Mouse (Mus musculus): ENCODE results near the gene Olfr309. TPM values are rescaled to one million over a fixed set of nuclear protein-coding genes. Genes with fewer than 3 reads are reported as not detected.
"Not testable (repeated sequence)": the region's sequence is repeated elsewhere in the genome, so short reads cannot be mapped to it uniquely, and the experiment has no call there.

Olfr309 gene
- not detected in 2 replicates for polyA plus RNA-seq (2014; fragmentation: Nextera tagmentation; extraction: Ambion mirVana)

- DNase-seq (ENCODE audit: low spot score), result no peak
- no peaks in the 10 kb centered on the region for H3K4me1 ChIP-seq (replicated peaks; ENCODE audit: control insufficient read depth, insufficient read depth, low read length)
- no peaks in the 10 kb centered on the region for H3K27me3 ChIP-seq (ENCODE audit: control insufficient read depth, insufficient read depth, low read length)
- H3K36me3 ChIP-seq (ENCODE audit: control insufficient read depth, insufficient read depth, low read length), result no peaks in the 10 kb centered on the region
- no peak within 1 kb of the TSS for H3K27ac ChIP-seq (ENCODE audit: low read depth, low read length)
- 72% methylated on average over 2 of the region's 2 CpGs for WGBS
- H3K4me3 ChIP-seq (ENCODE audit: low read depth, low read length), result no peak within 1 kb of the TSS
- no peak within 1 kb of the TSS for H3K9ac ChIP-seq (ENCODE audit: low read length)
- ATAC-seq (replicated peaks; ENCODE audit: low FRiP score), result no peak
- no peak within 1 kb of the TSS for H3K4me2 ChIP-seq (ENCODE audit: low read depth, low read length, severe bottlenecking)
- H3K9me3 ChIP-seq (ENCODE audit: control insufficient read depth, low read length), result no peaks in the 10 kb centered on the region
Observed at GRCm38 (mm10) chr7:86313608-86314007, at the start of gene Olfr309. Gene Olfr309 (minus strand): TSS chr7:86313708.

GRCm38 (mm10) chr7:86346296-86346695, 32.8 kb upstream of the Olfr309 start:
- not testable (repeated sequence) for H3K4me2 ChIP-seq (ENCODE audit: low read depth, low read length, severe bottlenecking); H3K9ac ChIP-seq (ENCODE audit: low read length); H3K27me3 ChIP-seq (ENCODE audit: control insufficient read depth, insufficient read depth, low read length); H3K27ac ChIP-seq (ENCODE audit: low read depth, low read length); H3K4me3 ChIP-seq (ENCODE audit: low read depth, low read length); H3K36me3 ChIP-seq (ENCODE audit: control insufficient read depth, insufficient read depth, low read length); ATAC-seq (replicated peaks; ENCODE audit: low FRiP score); H3K9me3 ChIP-seq (ENCODE audit: control insufficient read depth, low read length); DNase-seq (ENCODE audit: low spot score); H3K4me1 ChIP-seq (replicated peaks; ENCODE audit: control insufficient read depth, insufficient read depth, low read length)
- WGBS, result 92% methylated on average over 9 of the region's 9 CpGs

- ATAC-seq (replicated peaks; ENCODE audit: low FRiP score) (no peak), DNase-seq (ENCODE audit: low spot score) (no peak)
- H3K4me3 ChIP-seq (ENCODE audit: low read depth, low read length), result no peak overlapping the region
- no peaks in the 10 kb centered on the region for H3K9me3 ChIP-seq (ENCODE audit: control insufficient read depth, low read length)
- H3K9ac ChIP-seq (ENCODE audit: low read length), result no peak overlapping the region
- no peaks in the 10 kb centered on the region for H3K27me3 ChIP-seq (ENCODE audit: control insufficient read depth, insufficient read depth, low read length)
- H3K36me3 ChIP-seq (ENCODE audit: control insufficient read depth, insufficient read depth, low read length), result no peaks in the 10 kb centered on the region
- WGBS, result 63% methylated on average over 3 of the region's 3 CpGs
- no peak overlapping the region for H3K27ac ChIP-seq (ENCODE audit: low read depth, low read length)
- no peaks in the 10 kb centered on the region for H3K4me1 ChIP-seq (replicated peaks; ENCODE audit: control insufficient read depth, insufficient read depth, low read length)
- H3K4me2 ChIP-seq (ENCODE audit: low read depth, low read length, severe bottlenecking), result no peak overlapping the region
Observed at GRCm38 (mm10) chr7:86344253-86344652, 30.7 kb upstream of the Olfr309 start.

- 81% methylated on average over 14 of the region's 14 CpGs for WGBS
- no peak for DNase-seq (ENCODE audit: low spot score)
- ATAC-seq (replicated peaks; ENCODE audit: low FRiP score), result no peak
- Histone ChIP-seq H3K27me3 (ENCODE audit: control insufficient read depth, insufficient read depth, low read length) (no peaks in the 10 kb centered on the region), H3K9me3 (ENCODE audit: control insufficient read depth, low read length) (no peaks in the 10 kb centered on the region), H3K4me3 (ENCODE audit: low read depth, low read length) (no peak overlapping the region), H3K36me3 (ENCODE audit: control insufficient read depth, insufficient read depth, low read length) (no peaks in the 10 kb centered on the region), H3K4me2 (ENCODE audit: low read depth, low read length, severe bottlenecking) (no peak overlapping the region), H3K9ac (ENCODE audit: low read length) (no peak overlapping the region), H3K4me1 (replicated peaks; ENCODE audit: control insufficient read depth, insufficient read depth, low read length) (no peaks in the 10 kb centered on the region), H3K27ac (ENCODE audit: low read depth, low read length) (no peak overlapping the region)
Observed at GRCm38 (mm10) chr7:86342881-86343565, 29.5 kb upstream of the Olfr309 start.

GRCm38 (mm10) chr7:86337486-86337885, 24.0 kb upstream of the Olfr309 start, which contains the start of gene Olfr307:
Gene Olfr307 (minus strand): TSS chr7:86337586.
- DNase-seq (ENCODE audit: low spot score) (no peak), ATAC-seq (replicated peaks; ENCODE audit: low FRiP score) (no peak)
- Histone ChIP-seq H3K27ac (ENCODE audit: low read depth, low read length) (no peak within 1 kb of the TSS), H3K4me3 (ENCODE audit: low read depth, low read length) (no peak within 1 kb of the TSS), H3K36me3 (ENCODE audit: control insufficient read depth, insufficient read depth, low read length) (no peaks in the 10 kb centered on the region), H3K9ac (ENCODE audit: low read length) (no peak within 1 kb of the TSS), H3K9me3 (ENCODE audit: control insufficient read depth, low read length) (no peaks in the 10 kb centered on the region), H3K27me3 (ENCODE audit: control insufficient read depth, insufficient read depth, low read length) (no peaks in the 10 kb centered on the region), H3K4me1 (replicated peaks; ENCODE audit: control insufficient read depth, insufficient read depth, low read length) (no peaks in the 10 kb centered on the region), H3K4me2 (ENCODE audit: low read depth, low read length, severe bottlenecking) (no peak within 1 kb of the TSS)
- 78% methylated on average over 1 of the region's 1 CpGs for WGBS

- Histone ChIP-seq H3K4me2 (ENCODE audit: low read depth, low read length, severe bottlenecking) (no peak within 1 kb of the TSS), H3K4me1 (replicated peaks; ENCODE audit: control insufficient read depth, insufficient read depth, low read length) (no peaks in the 10 kb centered on the region), H3K36me3 (ENCODE audit: control insufficient read depth, insufficient read depth, low read length) (no peaks in the 10 kb centered on the region), H3K9ac (ENCODE audit: low read length) (no peak within 1 kb of the TSS), H3K9me3 (ENCODE audit: control insufficient read depth, low read length) (no peaks in the 10 kb centered on the region), H3K27me3 (ENCODE audit: control insufficient read depth, insufficient read depth, low read length) (no peaks in the 10 kb centered on the region), H3K4me3 (ENCODE audit: low read depth, low read length) (no peak within 1 kb of the TSS), H3K27ac (ENCODE audit: low read depth, low read length) (no peak within 1 kb of the TSS)
- no peak for ATAC-seq (replicated peaks; ENCODE audit: low FRiP score)
- no peak for DNase-seq (ENCODE audit: low spot score)
Observed at GRCm38 (mm10) chr7:86325530-86325929, 12.0 kb upstream of the Olfr309 start, which contains the start of gene Olfr308. Gene Olfr308 (minus strand): TSS chr7:86325630.

GRCm38 (mm10) chr7:86321323-86321722, 7.8 kb upstream of the Olfr309 start:
- Histone ChIP-seq H3K4me3 (ENCODE audit: low read depth, low read length) (no peak overlapping the region), H3K36me3 (ENCODE audit: control insufficient read depth, insufficient read depth, low read length) (no peaks in the 10 kb centered on the region), H3K27ac (ENCODE audit: low read depth, low read length) (no peak overlapping the region), H3K27me3 (ENCODE audit: control insufficient read depth, insufficient read depth, low read length) (no peaks in the 10 kb centered on the region), H3K4me1 (replicated peaks; ENCODE audit: control insufficient read depth, insufficient read depth, low read length) (no peaks in the 10 kb centered on the region), H3K9ac (ENCODE audit: low read length) (no peak overlapping the region), H3K4me2 (ENCODE audit: low read depth, low read length, severe bottlenecking) (no peak overlapping the region), H3K9me3 (ENCODE audit: control insufficient read depth, low read length) (no peaks in the 10 kb centered on the region)
- no peak for ATAC-seq (replicated peaks; ENCODE audit: low FRiP score)
- no peak for DNase-seq (ENCODE audit: low spot score)
- WGBS, result 91% methylated on average over 2 of the region's 2 CpGs

GRCm38 (mm10) chr7:86277072-86277471, 36.4 kb downstream of the Olfr309 start, which contains the start of gene Olfr310:
Gene Olfr310 (minus strand): TSS chr7:86277172.
- 70% methylated on average over 1 of the region's 1 CpGs for WGBS
- ATAC-seq (replicated peaks; ENCODE audit: low FRiP score) (no peak), DNase-seq (ENCODE audit: low spot score) (no peak)
- Histone ChIP-seq H3K9ac (ENCODE audit: low read length) (no peak within 1 kb of the TSS), H3K4me2 (ENCODE audit: low read depth, low read length, severe bottlenecking) (no peak within 1 kb of the TSS), H3K27ac (ENCODE audit: low read depth, low read length) (no peak within 1 kb of the TSS), H3K4me1 (replicated peaks; ENCODE audit: control insufficient read depth, insufficient read depth, low read length) (no peaks in the 10 kb centered on the region), H3K36me3 (ENCODE audit: control insufficient read depth, insufficient read depth, low read length) (no peaks in the 10 kb centered on the region), H3K4me3 (ENCODE audit: low read depth, low read length) (no peak within 1 kb of the TSS), H3K9me3 (ENCODE audit: control insufficient read depth, low read length) (no peaks in the 10 kb centered on the region), H3K27me3 (ENCODE audit: control insufficient read depth, insufficient read depth, low read length) (no peaks in the 10 kb centered on the region)
